Mouse (Mus musculus) heart, embryonic 16.5 days (tissue): ENCODE data around the gene 1700123L14Rik. TPM values are rescaled to one million over a fixed set of nuclear protein-coding genes. Genes with fewer than 3 reads are reported as not detected.
"Not testable (repeated sequence)": the region's sequence is repeated elsewhere in the genome, so short reads cannot be mapped to it uniquely, and the experiment has no call there.

Experiments used
- ATAC-seq: fragments of 200-750 bp; cut with Nextera tagmentation; replicated peaks from 2 replicates; pipeline ENCODE4 v1.8.0; 2017; ENCODE audit warnings: moderate number of reproducible peaks; ENCODE audit not compliant: insufficient read depth, low FRiP score; ENCODE audit errors: extremely low read depth
- H3K27ac ChIP-seq: fragments of 300-500 bp; sonication (generic); 2 replicates; pipeline ENCODE4 v1.5.1; 2014; ENCODE audit warnings: mild to moderate bottlenecking, low read length, control low read depth, moderate library complexity
- H3K27me3 ChIP-seq: fragments of 300-500 bp; sonication (generic); 2 replicates; pipeline ENCODE4 v1.6.1; 2014; ENCODE audit warnings: low read length, mixed read lengths; ENCODE audit not compliant: control insufficient read depth, insufficient read depth
- H3K36me3 ChIP-seq: fragments of 300-500 bp; sonication (generic); 2 replicates; pipeline ENCODE4 v1.6.1; 2014; ENCODE audit not compliant: control insufficient read depth, insufficient read depth
- H3K4me1 ChIP-seq: fragments of 300-500 bp; sonication (generic); 2 replicates; pipeline ENCODE4 v1.6.1; 2014; ENCODE audit warnings: low read length, mixed read lengths; ENCODE audit not compliant: control insufficient read depth, insufficient read depth
- H3K4me2 ChIP-seq: fragments of 300-500 bp; sonication (generic); 2 replicates; pipeline ENCODE4 v1.6.1; 2014; ENCODE audit warnings: low read depth, mild to moderate bottlenecking, control low read depth, low read length
- H3K4me3 ChIP-seq: fragments of 300-500 bp; sonication (generic); 2 replicates; pipeline ENCODE4 v1.5.1; 2014; ENCODE audit warnings: mild to moderate bottlenecking, control low read depth, low read length
- H3K9ac ChIP-seq: fragments of 300-500 bp; sonication (generic); 2 replicates; pipeline ENCODE4 v1.6.1; 2014; ENCODE audit warnings: low read length, control low read depth
- H3K9me3 ChIP-seq: fragments of 300-500 bp; sonication (generic); replicated peaks from 2 replicates; pipeline ENCODE4 v1.6.1; 2016; ENCODE audit warnings: low read length; ENCODE audit not compliant: control insufficient read depth
- WGBS: fragments of 180-500 bp; shearing (Covaris S2); extraction: QIAGEN DNeasy Blood & Tissue Kit; methylation state at CpG from one replicate; pipeline ENCODE4 v1.1.7; 2014; 5-methylcytosine and 5-hydroxymethylcytosine counted together
- polyA plus RNA-seq: library from polyadenylated mRNA; unstranded; fragments of >200 nt; fragmentation: Nextera tagmentation; extraction: Ambion mirVana; gene quantifications from 2 replicates; pipeline ENCODE4 v1.2.1, GENCODE M21; 2015

The 1700123L14Rik gene
- polyA plus RNA-seq: not detected in 2 replicates

DNA sequence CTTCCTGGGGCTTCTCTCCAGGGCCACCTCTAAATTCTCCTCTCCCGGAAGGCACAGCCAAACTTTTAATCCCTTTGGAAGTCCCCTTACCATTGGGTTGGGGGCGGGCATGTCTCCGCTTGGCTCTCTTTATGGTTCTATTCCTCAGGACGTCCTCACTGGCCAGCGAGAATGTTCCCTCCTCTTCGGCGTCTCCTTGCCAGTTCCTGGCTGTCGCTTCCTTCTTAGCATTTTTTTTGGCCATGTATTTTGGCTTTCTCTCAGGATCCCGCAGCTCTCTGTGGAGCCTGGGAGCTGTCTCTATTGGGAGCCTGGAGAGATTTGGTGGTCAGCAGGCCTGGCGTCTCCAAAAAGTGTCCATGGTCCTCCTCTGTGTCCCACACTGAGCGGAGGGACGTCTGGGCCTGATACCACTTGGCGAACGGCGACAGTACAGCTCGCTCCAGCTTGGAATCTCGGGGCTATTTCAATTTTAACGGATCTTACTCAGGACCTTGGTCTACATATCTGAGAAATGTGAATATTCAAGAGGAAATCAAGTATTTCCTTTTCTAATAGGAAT lies at the start of gene 1700123L14Rik:
TSS of gene 1700123L14Rik (minus strand) at position 426 of the 562 bp plus-strand sequence.
- H3K9ac ChIP-seq: no peak within 1 kb of the TSS
- no peak within 1 kb of the TSS for H3K27ac ChIP-seq
- H3K27me3 ChIP-seq: no peaks in the 10 kb centered on the region
- no peaks in the 10 kb centered on the region for H3K4me1 ChIP-seq
- no peak within 1 kb of the TSS for H3K4me3 ChIP-seq
- H3K36me3 ChIP-seq: no peaks in the 10 kb centered on the region
- no peak within 1 kb of the TSS for H3K4me2 ChIP-seq
- H3K9me3 ChIP-seq: no peaks in the 10 kb centered on the region
- WGBS: 66% methylated on average over 18 of the region's 18 CpGs
- ATAC-seq: no peak

- no peak for ATAC-seq
- no peak overlapping the region for H3K4me3 ChIP-seq
- no peak overlapping the region for H3K27ac ChIP-seq
- no peak overlapping the region for H3K9ac ChIP-seq
- no peaks in the 10 kb centered on the region for H3K36me3 ChIP-seq
- H3K4me2 ChIP-seq: no peak overlapping the region
- no peaks in the 10 kb centered on the region for H3K9me3 ChIP-seq
- H3K27me3 ChIP-seq: no peaks in the 10 kb centered on the region
- WGBS: 87% methylated on average over 2 of the region's 2 CpGs
- H3K4me1 ChIP-seq: no peaks in the 10 kb centered on the region
Observed at GRCm38 (mm10) chr6:96205395-96205794, 39.4 kb upstream of the 1700123L14Rik start.

GRCm38 (mm10) chr6:96198991-96199390 lies 32.9 kb upstream of the 1700123L14Rik start:
- not testable (repeated sequence) for H3K4me1 ChIP-seq, ATAC-seq, H3K27ac ChIP-seq, H3K36me3 ChIP-seq, H3K9ac ChIP-seq, H3K4me3 ChIP-seq, H3K9me3 ChIP-seq, H3K4me2 ChIP-seq, H3K27me3 ChIP-seq
- WGBS: 78% methylated on average over 2 of the region's 2 CpGs

DNA sequence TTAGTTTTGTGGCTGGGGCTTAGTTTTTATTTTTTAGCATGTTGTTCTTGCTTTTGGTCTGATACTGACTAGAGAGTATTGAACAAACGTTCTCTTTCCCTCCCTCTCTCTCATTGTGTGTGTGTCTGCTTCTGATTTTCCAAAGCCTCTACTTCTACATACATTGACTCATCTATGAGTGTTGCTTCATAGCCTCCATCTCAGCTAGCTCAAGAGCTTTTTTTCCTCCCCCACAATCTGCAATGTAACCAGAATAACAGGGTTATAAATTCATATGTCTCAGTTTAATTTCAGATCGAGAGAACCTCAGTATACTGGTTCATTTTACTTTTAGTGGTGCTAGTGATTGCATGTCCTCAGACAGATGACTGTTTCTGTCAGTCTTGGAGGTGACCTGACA lies 20.5 kb upstream of the 1700123L14Rik start:
- Histone ChIP-seq H3K9ac (no peak overlapping the region), H3K4me3 (no peak overlapping the region), H3K36me3 (no peaks in the 10 kb centered on the region), H3K9me3 (no peaks in the 10 kb centered on the region), H3K4me1 (no peaks in the 10 kb centered on the region), H3K27me3 (no peaks in the 10 kb centered on the region), H3K4me2 (no peak overlapping the region), H3K27ac (no peak overlapping the region)
- WGBS: 73% methylated on average over 2 of the region's 2 CpGs
- ATAC-seq: no peak

DNA sequence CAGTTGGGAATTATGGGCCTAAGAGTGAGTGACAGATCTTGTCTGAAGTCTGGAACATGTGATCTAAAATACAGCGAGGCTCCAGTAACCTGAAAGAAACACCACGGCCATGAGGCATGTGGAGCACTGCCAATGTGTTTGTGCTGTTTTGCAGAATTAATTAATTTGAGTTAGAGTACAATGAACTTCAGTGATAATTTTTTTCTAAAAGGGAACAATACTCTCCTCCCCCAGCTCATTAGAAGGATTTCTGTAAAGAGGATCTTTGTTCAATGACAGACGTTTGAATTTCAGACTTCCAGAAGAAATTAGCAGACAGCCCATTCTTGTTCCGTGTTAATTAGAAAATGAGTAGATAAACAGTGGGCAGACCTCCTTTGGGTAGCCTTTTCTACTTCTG lies 17.3 kb upstream of the 1700123L14Rik start:
- Histone ChIP-seq H3K4me1 (no peaks in the 10 kb centered on the region), H3K4me2 (no peak overlapping the region), H3K36me3 (no peaks in the 10 kb centered on the region), H3K27me3 (no peaks in the 10 kb centered on the region), H3K9me3 (no peaks in the 10 kb centered on the region), H3K27ac (no peak overlapping the region), H3K4me3 (no peak overlapping the region), H3K9ac (no peak overlapping the region)
- no peak for ATAC-seq
- 66% methylated on average over 4 of the region's 4 CpGs for WGBS

GRCm38 (mm10) chr6:96178530-96178929 lies 12.5 kb upstream of the 1700123L14Rik start:
- Histone ChIP-seq H3K9ac (no peak overlapping the region), H3K4me1 (no peaks in the 10 kb centered on the region), H3K4me2 (no peak overlapping the region), H3K4me3 (no peak overlapping the region), H3K36me3 (no peaks in the 10 kb centered on the region), H3K27ac (no peak overlapping the region), H3K9me3 (no peaks in the 10 kb centered on the region), H3K27me3 (no peaks in the 10 kb centered on the region)
- no peak for ATAC-seq

GRCm38 (mm10) chr6:96173681-96174080 lies 7.6 kb upstream of the 1700123L14Rik start:
- no peak for ATAC-seq
- Histone ChIP-seq H3K27ac (no peak overlapping the region), H3K4me3 (no peak overlapping the region), H3K36me3 (no peaks in the 10 kb centered on the region), H3K27me3 (no peaks in the 10 kb centered on the region), H3K4me1 (no peaks in the 10 kb centered on the region), H3K9me3 (no peaks in the 10 kb centered on the region), H3K9ac (no peak overlapping the region), H3K4me2 (no peak overlapping the region)
- 44% methylated on average over 3 of the region's 3 CpGs for WGBS

DNA sequence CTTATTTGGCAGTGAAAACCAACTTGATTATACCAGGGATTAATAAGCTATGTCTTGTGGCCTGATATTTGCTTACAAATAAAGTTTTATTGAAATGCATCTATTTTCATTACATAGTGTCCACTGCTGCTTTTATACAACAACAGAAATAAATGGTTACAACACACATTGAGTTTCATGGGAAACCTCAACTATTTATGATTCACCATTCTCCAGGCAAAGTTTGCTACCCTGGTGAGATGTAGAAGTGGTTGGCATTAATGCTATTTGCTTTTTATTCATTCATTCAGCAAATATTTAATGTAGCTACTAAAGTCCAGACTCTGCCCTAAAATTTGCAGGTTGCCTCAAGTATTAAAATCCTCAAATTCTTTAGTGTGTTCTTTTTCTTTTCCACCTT lies 988 bp upstream of the 1700123L14Rik start:
- Histone ChIP-seq H3K4me3 (no peak overlapping the region), H3K9ac (no peak overlapping the region), H3K4me2 (no peak overlapping the region), H3K27me3 (no peaks in the 10 kb centered on the region), H3K27ac (no peak overlapping the region), H3K9me3 (no peaks in the 10 kb centered on the region), H3K36me3 (no peaks in the 10 kb centered on the region), H3K4me1 (no peaks in the 10 kb centered on the region)
- no peak for ATAC-seq

GRCm38 (mm10) chr6:96165403-96165802 lies 640 bp downstream of the 1700123L14Rik start:
- no peaks in the 10 kb centered on the region for H3K9me3 ChIP-seq
- H3K9ac ChIP-seq: no peak overlapping the region
- no peak for ATAC-seq
- H3K27ac ChIP-seq: no peak overlapping the region
- no peak overlapping the region for H3K4me2 ChIP-seq
- H3K4me1 ChIP-seq: no peaks in the 10 kb centered on the region
- no peaks in the 10 kb centered on the region for H3K36me3 ChIP-seq
- no peak overlapping the region for H3K4me3 ChIP-seq
- no peaks in the 10 kb centered on the region for H3K27me3 ChIP-seq
- WGBS: 79% methylated on average over 13 of the region's 13 CpGs
